Mouse (Mus musculus): ENCODE measurements around the gene Zfp365. TPM values are rescaled to one million over a fixed set of nuclear protein-coding genes. Genes with fewer than 3 reads are reported as not detected.

Gene Zfp365
- polyA plus RNA-seq, 1 experiment from 2014 or later = 0.70 TPM

DNA sequence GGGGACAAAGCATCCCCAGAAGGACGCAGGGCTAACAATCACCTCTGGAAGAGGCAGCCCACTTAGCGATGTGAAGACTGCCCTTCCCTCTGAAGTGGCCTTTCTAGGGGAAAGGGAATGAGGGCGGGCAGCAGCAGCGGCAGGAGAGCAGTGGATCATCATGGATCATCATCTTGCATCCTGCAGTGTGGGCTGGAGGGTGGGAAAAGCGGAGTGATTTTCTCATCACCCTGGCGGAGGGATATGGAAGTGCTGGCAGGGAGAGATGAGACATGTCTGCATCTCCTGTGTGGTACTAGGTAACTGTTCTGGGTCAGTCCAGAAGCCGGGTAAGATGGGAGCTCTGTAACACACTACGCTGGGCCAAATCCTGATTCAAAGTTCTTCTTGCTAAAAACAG lies 18.4 kb downstream of the Zfp365 start:
- no peak overlapping the region for H3K4me3 ChIP-seq (ENCODE audit: low read length)
- H3K27me3 ChIP-seq (replicated peaks; ENCODE audit: control insufficient read depth, insufficient read depth, low read length) = no peaks in the 10 kb centered on the region
- no peaks in the 10 kb centered on the region for H3K4me1 ChIP-seq (ENCODE audit: control insufficient read depth, insufficient read depth, low read length)
- no peak overlapping the region for H3K9ac ChIP-seq (ENCODE audit: low read depth, low read length)
- no peak overlapping the region for H3K4me2 ChIP-seq (ENCODE audit: low read depth, low read length)
- no peak overlapping the region for H3K27ac ChIP-seq (ENCODE audit: low read length)
- no peaks in the 10 kb centered on the region for H3K9me3 ChIP-seq (ENCODE audit: control insufficient read depth, low read length)
- no peak for ATAC-seq
- no peaks in the 10 kb centered on the region for H3K36me3 ChIP-seq (ENCODE audit: control insufficient read depth, insufficient read depth, low read length)
- WGBS = 76% methylated on average over 8 of the region's 8 CpGs

DNA sequence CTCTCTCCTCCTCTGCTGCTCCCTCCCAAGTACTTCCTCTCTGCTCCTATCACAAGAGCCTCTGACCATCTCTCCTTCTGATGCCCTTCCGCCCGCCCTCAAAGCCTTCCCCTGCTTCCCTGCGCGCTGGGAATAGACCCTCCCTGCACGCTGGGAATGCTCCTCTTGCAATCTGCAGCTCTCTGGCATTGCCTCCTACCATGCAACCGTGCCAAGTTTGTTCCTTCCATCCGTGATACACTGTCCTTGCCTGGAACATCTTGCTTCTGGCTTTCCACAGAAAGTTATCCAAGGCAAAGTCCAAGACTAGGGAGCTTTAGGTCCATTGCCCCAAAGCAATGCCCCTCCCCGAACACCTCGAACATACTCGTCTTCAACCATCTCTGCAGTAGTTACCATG lies 19.2 kb downstream of the Zfp365 start:
- no peaks in the 10 kb centered on the region for H3K4me1 ChIP-seq (ENCODE audit: control insufficient read depth, insufficient read depth, low read length)
- no peak overlapping the region for H3K27ac ChIP-seq (ENCODE audit: low read length)
- no peak overlapping the region for H3K4me2 ChIP-seq (ENCODE audit: low read depth, low read length)
- no peaks in the 10 kb centered on the region for H3K36me3 ChIP-seq (ENCODE audit: control insufficient read depth, insufficient read depth, low read length)
- no peak overlapping the region for H3K9ac ChIP-seq (ENCODE audit: low read depth, low read length)
- H3K27me3 ChIP-seq (replicated peaks; ENCODE audit: control insufficient read depth, insufficient read depth, low read length) = no peaks in the 10 kb centered on the region
- WGBS = 85% methylated on average over 10 of the region's 10 CpGs
- no peak overlapping the region for H3K4me3 ChIP-seq (ENCODE audit: low read length)
- ATAC-seq = no peak
- no peaks in the 10 kb centered on the region for H3K9me3 ChIP-seq (ENCODE audit: control insufficient read depth, low read length)

DNA sequence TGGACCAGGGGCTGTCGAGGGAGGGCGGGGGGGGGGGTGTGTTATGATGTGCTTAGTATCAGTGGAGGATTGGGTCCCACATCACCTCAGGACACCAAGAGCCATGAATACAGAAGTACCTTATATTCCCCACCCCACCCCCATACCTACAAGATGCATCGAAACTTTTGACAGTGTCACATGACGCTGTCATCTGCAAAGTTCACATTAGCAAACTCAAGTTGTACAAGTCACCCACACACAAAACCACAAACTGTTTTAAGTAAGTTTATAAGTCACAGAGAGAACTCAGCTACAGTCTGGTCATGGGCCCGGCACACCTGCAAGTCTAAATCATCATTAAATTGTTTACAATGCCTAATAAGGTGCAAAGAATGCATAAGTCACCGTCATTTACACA lies 21.3 kb downstream of the Zfp365 start:
- H3K4me2 ChIP-seq (ENCODE audit: low read depth, low read length) = no peak overlapping the region
- no peaks in the 10 kb centered on the region for H3K4me1 ChIP-seq (ENCODE audit: control insufficient read depth, insufficient read depth, low read length)
- no peaks in the 10 kb centered on the region for H3K36me3 ChIP-seq (ENCODE audit: control insufficient read depth, insufficient read depth, low read length)
- H3K9ac ChIP-seq (ENCODE audit: low read depth, low read length) = no peak overlapping the region
- WGBS = 86% methylated on average over 6 of the region's 6 CpGs
- H3K4me3 ChIP-seq (ENCODE audit: low read length) = no peak overlapping the region
- no peak overlapping the region for H3K27ac ChIP-seq (ENCODE audit: low read length)
- no peak for ATAC-seq
- H3K9me3 ChIP-seq (ENCODE audit: control insufficient read depth, low read length) = no peaks in the 10 kb centered on the region
- H3K27me3 ChIP-seq (replicated peaks; ENCODE audit: control insufficient read depth, insufficient read depth, low read length) = no peaks in the 10 kb centered on the region

DNA sequence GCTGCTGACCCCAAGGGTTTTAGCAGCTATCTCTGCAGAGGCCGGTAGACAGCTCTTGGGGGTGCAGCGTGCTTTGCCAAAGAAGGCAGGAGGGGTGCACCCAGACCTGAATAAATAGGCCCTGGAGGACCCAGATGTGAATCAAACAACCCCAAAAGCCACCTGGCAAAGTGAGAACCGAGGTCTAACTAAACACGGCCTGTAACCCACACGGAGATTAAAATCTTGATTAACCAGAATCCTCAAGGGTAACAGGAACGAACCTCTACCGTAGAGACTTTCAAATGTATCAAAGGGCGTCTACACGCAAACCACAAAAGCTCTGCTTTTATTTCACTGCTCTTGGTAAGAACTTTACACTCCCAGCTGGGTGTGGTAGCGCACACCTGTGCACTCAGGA lies 24.5 kb downstream of the Zfp365 start:
- no peak overlapping the region for H3K27ac ChIP-seq (ENCODE audit: low read length)
- no peaks in the 10 kb centered on the region for H3K4me1 ChIP-seq (ENCODE audit: control insufficient read depth, insufficient read depth, low read length)
- H3K9me3 ChIP-seq (ENCODE audit: control insufficient read depth, low read length) = no peaks in the 10 kb centered on the region
- no peak overlapping the region for H3K4me3 ChIP-seq (ENCODE audit: low read length)
- H3K36me3 ChIP-seq (ENCODE audit: control insufficient read depth, insufficient read depth, low read length) = no peaks in the 10 kb centered on the region
- WGBS = 89% methylated on average over 10 of the region's 10 CpGs
- ATAC-seq = no peak
- H3K4me2 ChIP-seq (ENCODE audit: low read depth, low read length) = no peak overlapping the region
- H3K27me3 ChIP-seq (replicated peaks; ENCODE audit: control insufficient read depth, insufficient read depth, low read length) = no peaks in the 10 kb centered on the region
- no peak overlapping the region for H3K9ac ChIP-seq (ENCODE audit: low read depth, low read length)

DNA sequence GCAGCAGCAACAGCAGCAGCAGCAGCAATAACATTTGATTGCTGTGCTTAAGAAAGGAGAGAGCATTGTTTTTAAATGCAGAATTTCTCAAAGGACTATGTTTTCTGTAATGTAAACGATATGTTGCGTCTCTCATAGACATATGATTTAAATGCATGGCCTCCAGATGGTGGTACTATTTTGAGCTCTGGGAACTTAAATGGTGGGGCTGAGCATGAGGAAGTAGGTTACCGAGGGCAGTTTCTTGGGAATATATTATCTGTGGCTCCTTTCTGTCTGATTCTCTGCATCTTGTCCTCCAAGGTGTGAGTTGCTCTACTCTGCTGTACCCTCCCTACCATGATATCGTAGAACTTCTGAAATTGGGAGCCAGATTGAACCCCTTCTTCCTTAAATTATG lies 31.8 kb downstream of the Zfp365 start:
- Histone ChIP-seq H3K4me1 (ENCODE audit: control insufficient read depth, insufficient read depth, low read length) (no peaks in the 10 kb centered on the region), H3K36me3 (ENCODE audit: control insufficient read depth, insufficient read depth, low read length) (no peaks in the 10 kb centered on the region), H3K27me3 (replicated peaks; ENCODE audit: control insufficient read depth, insufficient read depth, low read length) (no peaks in the 10 kb centered on the region), H3K4me2 (ENCODE audit: low read depth, low read length) (no peak overlapping the region), H3K9me3 (ENCODE audit: control insufficient read depth, low read length) (no peaks in the 10 kb centered on the region), H3K27ac (ENCODE audit: low read length) (no peak overlapping the region), H3K9ac (ENCODE audit: low read depth, low read length) (no peak overlapping the region), H3K4me3 (ENCODE audit: low read length) (no peak overlapping the region)
- no peak for ATAC-seq
- 68% methylated on average over 4 of the region's 4 CpGs for WGBS

DNA sequence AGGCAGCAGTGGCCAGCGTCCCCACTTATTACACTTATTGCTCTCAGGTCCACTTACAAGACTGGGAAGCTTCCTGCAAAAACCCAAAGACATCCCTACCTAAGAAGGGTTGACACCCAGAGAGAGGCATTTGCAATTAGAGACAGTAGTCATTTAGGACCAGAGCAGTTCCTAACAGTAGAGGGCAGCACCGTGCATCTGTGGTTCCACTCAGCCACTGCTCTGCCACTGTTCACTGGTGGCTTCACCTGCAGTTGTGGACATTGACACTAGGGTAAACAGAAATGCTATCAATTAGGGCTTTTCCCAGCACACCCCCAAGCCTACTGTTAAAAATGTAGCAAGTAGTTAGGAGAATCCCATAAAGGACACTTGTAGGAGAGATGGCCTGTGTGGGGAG lies 40.7 kb downstream of the Zfp365 start:
- Histone ChIP-seq H3K9ac (ENCODE audit: low read depth, low read length) (no peak overlapping the region), H3K4me2 (ENCODE audit: low read depth, low read length) (no peak overlapping the region), H3K9me3 (ENCODE audit: control insufficient read depth, low read length) (no peaks in the 10 kb centered on the region), H3K27ac (ENCODE audit: low read length) (no peak overlapping the region), H3K27me3 (replicated peaks; ENCODE audit: control insufficient read depth, insufficient read depth, low read length) (no peaks in the 10 kb centered on the region), H3K4me1 (ENCODE audit: control insufficient read depth, insufficient read depth, low read length) (no peaks in the 10 kb centered on the region), H3K36me3 (ENCODE audit: control insufficient read depth, insufficient read depth, low read length) (no peaks in the 10 kb centered on the region), H3K4me3 (ENCODE audit: low read length) (no peak overlapping the region)
- 9% methylated on average over 2 of the region's 2 CpGs for WGBS
- no peak for ATAC-seq

DNA sequence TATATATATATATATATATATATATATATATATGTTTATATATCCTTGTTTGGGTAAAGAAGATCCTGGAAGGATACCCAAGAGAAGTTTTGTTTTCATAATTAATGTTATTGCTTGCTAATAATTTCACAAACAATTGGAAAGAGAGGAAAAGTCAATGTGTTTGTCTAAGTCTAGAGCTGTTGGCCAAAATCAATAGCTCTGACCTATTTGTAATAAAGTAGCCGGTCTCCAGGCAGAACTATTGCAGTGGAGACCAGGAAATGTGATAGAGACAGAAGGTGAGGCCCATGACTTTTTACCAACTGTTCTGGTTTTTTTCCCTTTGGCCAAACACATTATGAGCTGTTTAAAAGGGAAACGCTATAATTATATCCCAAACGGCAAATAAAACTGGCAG lies 44.2 kb downstream of the Zfp365 start:
- H3K36me3 ChIP-seq (ENCODE audit: control insufficient read depth, insufficient read depth, low read length) = no peaks in the 10 kb centered on the region
- H3K9me3 ChIP-seq (ENCODE audit: control insufficient read depth, low read length) = no peaks in the 10 kb centered on the region
- no peaks in the 10 kb centered on the region for H3K27me3 ChIP-seq (replicated peaks; ENCODE audit: control insufficient read depth, insufficient read depth, low read length)
- H3K4me1 ChIP-seq (ENCODE audit: control insufficient read depth, insufficient read depth, low read length) = no peaks in the 10 kb centered on the region
- 65% methylated on average over 3 of the region's 3 CpGs for WGBS
- no peak overlapping the region for H3K27ac ChIP-seq (ENCODE audit: low read length)
- H3K4me2 ChIP-seq (ENCODE audit: low read depth, low read length) = no peak overlapping the region
- ATAC-seq = no peak
- H3K4me3 ChIP-seq (ENCODE audit: low read length) = no peak overlapping the region
- H3K9ac ChIP-seq (ENCODE audit: low read depth, low read length) = no peak overlapping the region

DNA sequence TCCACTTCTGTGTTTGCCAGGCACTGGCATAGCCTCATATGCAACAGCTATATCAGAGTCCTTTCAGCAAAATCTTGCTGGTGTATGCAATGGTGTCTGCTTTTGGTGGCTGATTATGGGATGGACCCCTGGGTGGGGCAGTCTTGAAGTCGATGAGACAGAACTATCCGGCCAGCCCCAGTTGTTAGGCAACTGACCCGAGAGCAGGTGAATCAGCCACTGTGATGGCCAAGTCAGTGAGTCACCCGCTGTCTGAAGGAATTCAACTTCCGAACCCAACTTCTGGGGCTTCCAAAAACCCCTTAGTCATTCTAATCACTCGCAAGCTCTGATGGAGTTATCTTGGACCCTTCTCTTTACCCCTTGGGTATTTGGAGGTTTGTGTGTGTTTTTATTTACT lies 46.6 kb downstream of the Zfp365 start:
- no peak for ATAC-seq
- no peaks in the 10 kb centered on the region for H3K4me1 ChIP-seq (ENCODE audit: control insufficient read depth, insufficient read depth, low read length)
- H3K36me3 ChIP-seq (ENCODE audit: control insufficient read depth, insufficient read depth, low read length) = no peaks in the 10 kb centered on the region
- H3K4me2 ChIP-seq (ENCODE audit: low read depth, low read length) = no peak overlapping the region
- H3K27ac ChIP-seq (ENCODE audit: low read length) = no peak overlapping the region
- no peak overlapping the region for H3K9ac ChIP-seq (ENCODE audit: low read depth, low read length)
- no peaks in the 10 kb centered on the region for H3K9me3 ChIP-seq (ENCODE audit: control insufficient read depth, low read length)
- H3K27me3 ChIP-seq (replicated peaks; ENCODE audit: control insufficient read depth, insufficient read depth, low read length) = no peaks in the 10 kb centered on the region
- no peak overlapping the region for H3K4me3 ChIP-seq (ENCODE audit: low read length)
- 92% methylated on average over 6 of the region's 6 CpGs for WGBS

DNA sequence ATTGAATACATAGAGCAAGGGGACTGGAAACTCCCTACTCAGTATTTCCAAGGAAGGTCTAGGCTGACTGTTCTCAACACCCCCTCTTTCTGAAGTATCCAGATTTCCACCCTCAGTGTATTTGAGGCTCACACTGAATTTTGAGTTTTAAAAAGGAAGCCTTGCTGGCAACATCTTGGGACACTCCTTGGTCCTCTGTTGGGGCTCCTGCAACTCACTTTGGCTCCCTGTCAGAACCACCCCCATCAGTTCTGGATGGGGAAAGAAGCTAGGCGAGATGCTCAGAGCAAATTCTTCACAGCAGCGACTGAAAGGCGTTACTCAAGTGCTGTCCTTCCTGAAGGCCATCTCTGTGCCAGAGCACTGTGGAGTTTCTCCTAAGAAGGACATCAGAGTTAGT lies 47.4 kb downstream of the Zfp365 start:
- 76% methylated on average over 3 of the region's 3 CpGs for WGBS
- no peak for ATAC-seq
- H3K4me3 ChIP-seq (ENCODE audit: low read length) = no peak overlapping the region
- H3K9ac ChIP-seq (ENCODE audit: low read depth, low read length) = no peak overlapping the region
- H3K36me3 ChIP-seq (ENCODE audit: control insufficient read depth, insufficient read depth, low read length) = no peaks in the 10 kb centered on the region
- no peaks in the 10 kb centered on the region for H3K27me3 ChIP-seq (replicated peaks; ENCODE audit: control insufficient read depth, insufficient read depth, low read length)
- H3K4me2 ChIP-seq (ENCODE audit: low read depth, low read length) = no peak overlapping the region
- H3K4me1 ChIP-seq (ENCODE audit: control insufficient read depth, insufficient read depth, low read length) = no peaks in the 10 kb centered on the region
- no peak overlapping the region for H3K27ac ChIP-seq (ENCODE audit: low read length)
- no peaks in the 10 kb centered on the region for H3K9me3 ChIP-seq (ENCODE audit: control insufficient read depth, low read length)

DNA sequence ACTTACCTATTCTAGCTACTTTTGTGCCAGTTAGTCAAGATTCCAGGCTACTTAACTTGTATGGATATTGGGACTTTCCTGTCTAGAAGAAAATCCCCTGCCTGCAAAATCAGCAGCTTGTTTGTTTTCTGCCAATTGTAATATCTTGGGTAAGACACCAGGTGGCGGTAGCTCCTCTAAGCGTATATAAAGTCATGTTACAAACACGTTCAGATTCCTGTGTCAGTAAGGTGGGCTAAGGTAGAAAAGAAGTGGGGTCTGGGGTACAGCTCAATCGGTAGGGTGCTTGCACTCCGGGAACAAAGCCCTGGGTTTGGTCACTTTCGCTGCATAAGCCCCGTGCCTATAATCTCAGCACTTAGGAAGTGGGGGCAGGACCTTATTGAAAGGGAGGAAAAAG lies 50.1 kb downstream of the Zfp365 start:
- H3K4me2 ChIP-seq (ENCODE audit: low read depth, low read length) = no peak overlapping the region
- H3K36me3 ChIP-seq (ENCODE audit: control insufficient read depth, insufficient read depth, low read length) = no peaks in the 10 kb centered on the region
- no peaks in the 10 kb centered on the region for H3K9me3 ChIP-seq (ENCODE audit: control insufficient read depth, low read length)
- no peak overlapping the region for H3K27ac ChIP-seq (ENCODE audit: low read length)
- ATAC-seq = no peak
- H3K27me3 ChIP-seq (replicated peaks; ENCODE audit: control insufficient read depth, insufficient read depth, low read length) = no peaks in the 10 kb centered on the region
- 19% methylated on average over 7 of the region's 7 CpGs for WGBS
- no peaks in the 10 kb centered on the region for H3K4me1 ChIP-seq (ENCODE audit: control insufficient read depth, insufficient read depth, low read length)
- no peak overlapping the region for H3K4me3 ChIP-seq (ENCODE audit: low read length)
- H3K9ac ChIP-seq (ENCODE audit: low read depth, low read length) = no peak overlapping the region
